Mouse (Mus musculus) G1E (cell line): Measurements from ENCODE around the gene Zfp653. TPM values are rescaled to one million over a fixed set of nuclear protein-coding genes. Genes with fewer than 3 reads are reported as not detected.
A peak's percentile ranks its signal among the peaks of the same experiment; 100 is the strongest.

ENCODE experiments used
- ATAC-seq: 2 replicates; pipeline ENCODE4 v1.8.0; 2016; ENCODE audit warnings: mild to moderate bottlenecking; ENCODE audit not compliant: insufficient number of reproducible peaks, poor library complexity, low FRiP score, severe bottlenecking; ENCODE audit errors: extremely low read depth
- DNase-seq: peaks from one replicate; pipeline ENCODE4 v3.0.0; 2012; ENCODE audit warnings: low spot score
- H3K27me3 ChIP-seq: 2 replicates; pipeline ENCODE4 v1.6.1; 2012; ENCODE audit warnings: mild to moderate bottlenecking, low read length, inconsistent platforms; ENCODE audit not compliant: insufficient read depth
- H3K36me3 ChIP-seq: replicated peaks from 2 replicates; pipeline ENCODE3; 2012; ENCODE audit warnings: mild to moderate bottlenecking, inconsistent platforms
- H3K4me1 ChIP-seq: 2 replicates; pipeline ENCODE4 v1.6.1; 2012; ENCODE audit warnings: low read depth, low read length, inconsistent platforms, mixed read lengths; ENCODE audit not compliant: insufficient read depth
- H3K4me3 ChIP-seq: 2 replicates; pipeline ENCODE4 v1.5.1; 2012; ENCODE audit warnings: low read depth, mild to moderate bottlenecking, inconsistent platforms, low read length, moderate library complexity, mixed read lengths
- H3K9me3 ChIP-seq: replicated peaks from 2 replicates; pipeline ENCODE4 v1.6.1; 2012; ENCODE audit warnings: inconsistent platforms
- CTCF ChIP-seq: IDR thresholded peaks from 2 replicates; pipeline ENCODE4 v1.5.1; 2012; ENCODE audit warnings: low read depth, low read length, inconsistent platforms, mixed read lengths
- GATA1 ChIP-seq: IDR thresholded peaks from 2 replicates; pipeline ENCODE4 v1.6.1; 2012; ENCODE audit warnings: borderline replicate concordance, low read length, inconsistent platforms, mixed read lengths
- GATA2 ChIP-seq: IDR thresholded peaks from 2 replicates; pipeline ENCODE4 v1.6.1; 2012; ENCODE audit warnings: low read depth, low read length, inconsistent platforms, borderline replicate concordance
- POLR2AphosphoS5 ChIP-seq: IDR thresholded peaks from 2 replicates; pipeline ENCODE4 v1.6.1; 2012; ENCODE audit warnings: low read depth, low read length, inconsistent platforms; ENCODE audit not compliant: insufficient replicate concordance
- TAL1 ChIP-seq: conservative IDR thresholded peaks from 2 replicates; pipeline ENCODE4 v1.6.1; 2012; ENCODE audit warnings: low read depth, low read length, inconsistent platforms, mixed read lengths
- polyA plus RNA-seq: library from polyadenylated mRNA; stranded (reverse); fragments of >175 nt; gene quantifications from 2 replicates; pipeline ENCODE4 v1.2.3, GENCODE M21; 2012
- total RNA-seq, 2 experiments: library from RNA; stranded (forward) in 1 of 2; stranded (reverse) in 1 of 2; fragments of 200-1000 nt in 1 of 2; fragments of >200 nt in 1 of 2; fragmentation: Nextera tagmentation in 1 of 2; gene quantifications; 2 replicates each; pipeline ENCODE4 v1.2.3; 2014 to 2017

The Zfp653 gene
- total and polyA plus RNA-seq, 3 experiments: 7.3 to 19.0 (median 9.1) TPM

DNA sequence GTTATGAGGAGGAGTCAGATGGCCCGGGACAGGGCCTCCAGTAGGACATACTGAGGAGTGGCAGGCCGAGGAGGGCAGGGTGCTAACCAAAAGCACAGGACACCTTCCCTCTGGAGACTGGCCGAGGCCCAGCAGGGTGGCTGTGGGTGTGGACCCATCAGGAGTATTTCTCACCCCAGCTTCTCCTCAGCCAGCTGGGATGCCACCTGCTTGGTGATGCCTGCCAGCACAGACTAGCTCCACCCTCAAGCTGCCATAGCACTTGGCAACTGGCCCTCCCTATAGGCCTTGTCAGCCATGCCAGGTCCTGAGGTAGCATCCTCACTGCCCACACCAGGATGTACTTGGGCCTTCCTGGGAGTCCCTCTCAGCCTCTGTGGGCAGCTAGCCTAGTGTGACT, 6.8 kb downstream of the Zfp653 start:
- no peak for TF ChIP-seq GATA2
- TF ChIP-seq TAL1: no peak
- TF ChIP-seq POLR2AphosphoS5: no peak
- TF ChIP-seq GATA1: no peak
- TF ChIP-seq CTCF: no peak
- H3K27me3 ChIP-seq: no peaks in the 10 kb centered on the region
- peaks cover 5% of the 10 kb centered on the region; the same call in 1 of the 2 replicates for H3K4me1 ChIP-seq
- peaks cover 94% of the 10 kb centered on the region for H3K36me3 ChIP-seq
- no peak for DNase-seq
- H3K9me3 ChIP-seq: no peaks in the 10 kb centered on the region
- H3K4me3 ChIP-seq: no peak overlapping the region
- ATAC-seq: no peak

DNA sequence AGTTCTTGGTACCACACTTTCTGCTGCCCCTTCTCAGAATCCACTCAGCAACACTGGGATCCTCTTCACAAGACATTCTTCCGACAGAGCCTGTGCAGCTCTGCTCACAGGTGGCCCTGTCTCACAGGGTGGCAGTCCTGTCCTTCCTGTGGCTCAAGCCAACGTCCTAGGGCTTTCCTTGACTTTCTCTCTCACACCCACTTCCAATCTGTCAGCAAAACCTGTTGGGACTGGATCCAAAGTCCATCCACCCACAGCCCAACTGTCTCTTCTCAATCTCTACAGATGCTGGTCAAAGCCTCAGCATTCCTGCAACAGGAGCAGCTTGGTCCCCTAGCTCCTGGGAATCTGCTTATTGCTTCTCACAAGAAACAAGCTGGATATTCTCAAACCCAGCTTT, 9.8 kb downstream of the Zfp653 start:
- Histone ChIP-seq H3K36me3 (peaks cover 95% of the 10 kb centered on the region), H3K27me3 (no peaks in the 10 kb centered on the region; the same call in 1 of the 2 replicates), H3K4me1 (no peaks in the 10 kb centered on the region), H3K9me3 (no peaks in the 10 kb centered on the region), H3K4me3 (no peak overlapping the region)
- ATAC-seq (no peak), DNase-seq (no peak)
- no peak for TF ChIP-seq CTCF
- TF ChIP-seq GATA2: no peak
- TF ChIP-seq POLR2AphosphoS5: no peak
- no peak for TF ChIP-seq GATA1
- TF ChIP-seq TAL1: no peak

DNA sequence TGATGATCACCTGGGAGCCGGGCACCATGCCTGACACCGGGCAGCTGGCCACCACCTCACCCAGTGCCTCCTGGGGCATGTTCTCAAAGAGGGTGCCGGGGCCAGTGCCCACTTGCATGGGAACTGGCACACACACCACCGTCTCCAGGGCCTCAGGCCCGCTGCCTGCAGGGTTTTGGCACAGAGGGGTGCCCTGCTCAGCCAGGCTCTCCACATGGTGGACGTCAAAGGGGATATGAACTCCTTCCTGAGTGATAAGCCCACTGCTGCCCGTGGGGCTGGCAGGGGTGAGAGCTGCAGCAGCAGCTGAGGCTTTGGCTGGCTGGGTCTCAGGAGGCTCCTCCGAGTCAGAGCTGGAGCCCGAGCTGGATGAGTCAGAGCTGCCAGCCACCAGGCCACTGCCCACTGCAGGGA, 13.2 kb downstream of the Zfp653 start:
- no peak for ATAC-seq
- no peak for DNase-seq

DNA sequence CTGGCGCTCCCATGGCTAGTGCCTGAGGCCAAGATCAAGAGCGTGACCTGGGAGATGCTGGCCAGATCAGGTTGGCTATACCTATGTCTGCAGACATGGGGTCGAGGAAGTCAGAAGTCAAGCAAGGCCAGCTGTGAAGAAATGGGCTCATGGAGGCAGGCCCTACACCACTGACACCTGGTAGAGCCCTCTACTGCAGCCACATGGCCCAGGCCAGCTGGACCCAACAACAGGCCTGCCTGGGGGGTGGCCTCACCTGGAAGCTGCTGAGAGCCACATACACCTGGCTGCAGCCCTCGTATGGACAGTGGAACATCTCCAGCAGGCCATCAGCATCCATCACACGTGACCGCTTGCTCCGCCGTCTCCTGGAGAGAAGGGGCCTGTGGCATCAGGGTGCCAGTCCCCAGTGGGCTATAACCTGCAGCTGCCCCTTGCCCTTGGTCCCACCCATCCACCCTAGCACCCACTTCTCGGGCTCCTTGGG, 14.1 kb downstream of the Zfp653 start:
- no peak for ATAC-seq
- Histone ChIP-seq H3K36me3 (peaks cover 66% of the 10 kb centered on the region), H3K27me3 (peaks cover 7% of the 10 kb centered on the region; the same call in 1 of the 2 replicates), H3K9me3 (no peaks in the 10 kb centered on the region), H3K4me3 (peak overlapping the region; percentile 8; the same call in 1 of the 2 replicates), H3K4me1 (peaks cover 11% of the 10 kb centered on the region)
- TF ChIP-seq CTCF: no peak
- no peak for TF ChIP-seq POLR2AphosphoS5
- TF ChIP-seq GATA1: no peak
- TF ChIP-seq TAL1: no peak
- TF ChIP-seq GATA2: no peak
- no peak for DNase-seq

More for the DNA sequence above, 13.2 kb downstream of the Zfp653 start:
- H3K9me3 ChIP-seq: no peaks in the 10 kb centered on the region
- H3K4me3 ChIP-seq: no peak overlapping the region
- H3K4me1 ChIP-seq: peaks cover 11% of the 10 kb centered on the region
- no peak for TF ChIP-seq POLR2AphosphoS5
- no peak for TF ChIP-seq GATA2
- TF ChIP-seq CTCF: no peak
- no peak for TF ChIP-seq TAL1
- peaks cover 75% of the 10 kb centered on the region for H3K36me3 ChIP-seq
- H3K27me3 ChIP-seq: peaks cover 4% of the 10 kb centered on the region; the same call in 1 of the 2 replicates

DNA sequence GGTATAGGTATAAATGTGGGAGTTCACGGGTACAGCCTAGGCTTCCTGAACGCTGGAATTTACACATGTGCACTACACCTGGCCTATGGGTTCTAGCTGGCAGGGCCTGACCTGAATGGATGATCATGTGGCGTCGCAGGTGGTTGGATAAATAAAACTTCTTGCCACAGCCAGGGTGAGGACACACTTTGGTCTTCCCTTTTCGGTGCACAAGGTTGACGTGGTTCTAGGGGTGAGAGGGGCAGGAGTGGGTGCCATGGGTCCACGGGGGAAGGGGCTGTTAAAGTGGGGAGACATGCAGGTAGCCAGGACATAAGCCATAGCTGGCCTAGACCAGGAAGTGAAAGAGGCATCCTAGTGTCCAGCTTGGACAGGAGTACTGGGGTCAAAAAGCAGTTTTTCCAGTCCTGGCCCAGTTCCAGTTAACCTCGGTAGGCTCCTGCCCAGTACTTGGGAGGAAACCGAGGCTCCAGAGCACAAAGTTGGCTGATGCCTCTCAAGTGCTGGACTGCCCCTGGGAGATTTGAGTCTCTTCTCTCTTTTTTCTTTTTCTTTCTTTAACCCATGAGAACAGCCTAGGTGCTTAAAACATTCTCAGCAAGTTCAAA, 14.8 kb downstream of the Zfp653 start:
- no peak overlapping the region for H3K4me3 ChIP-seq
- peaks cover 6% of the 10 kb centered on the region for H3K9me3 ChIP-seq
- DNase-seq (no peak), ATAC-seq (no peak)
- H3K27me3 ChIP-seq: peaks cover 12% of the 10 kb centered on the region; the same call in 1 of the 2 replicates
- H3K36me3 ChIP-seq: peaks cover 60% of the 10 kb centered on the region
- peaks cover 11% of the 10 kb centered on the region for H3K4me1 ChIP-seq
- TF ChIP-seq POLR2AphosphoS5 (no peak), GATA2 (no peak), TAL1 (no peak), GATA1 (no peak), CTCF (no peak)

DNA sequence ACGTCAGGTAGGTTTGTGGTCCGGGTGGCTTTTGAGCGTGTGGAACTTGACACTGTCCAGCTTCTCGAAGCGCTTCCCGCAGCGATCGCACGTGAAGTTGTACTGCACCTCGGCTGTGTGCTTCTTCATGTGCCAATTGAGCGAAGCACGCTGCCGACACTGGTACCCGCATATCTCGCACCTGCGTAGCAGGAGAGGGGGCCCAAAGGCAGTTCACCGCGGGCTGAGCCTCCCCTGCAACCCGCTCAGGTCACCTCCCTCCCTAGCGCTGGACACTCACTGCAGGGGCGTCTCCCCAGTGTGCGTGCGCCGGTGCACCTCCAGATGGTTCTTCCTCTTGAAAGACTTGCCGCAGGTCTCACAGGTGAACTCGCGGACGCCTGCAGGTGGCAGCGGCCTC, 15.5 kb downstream of the Zfp653 start:
- no peak for ATAC-seq
- no peak for DNase-seq
- H3K36me3 ChIP-seq: peaks cover 54% of the 10 kb centered on the region
- TF ChIP-seq GATA2: no peak
- no peak for TF ChIP-seq TAL1
- TF ChIP-seq POLR2AphosphoS5: no peak
- no peak for TF ChIP-seq GATA1
- TF ChIP-seq CTCF: no peak
- H3K4me1 ChIP-seq: peaks cover 13% of the 10 kb centered on the region
- H3K9me3 ChIP-seq: peaks cover 13% of the 10 kb centered on the region
- H3K27me3 ChIP-seq: peaks cover 12% of the 10 kb centered on the region; the same call in 1 of the 2 replicates
- no peak overlapping the region for H3K4me3 ChIP-seq
